Mouse (Mus musculus): ENCODE measurements at regions not wholly inside any gene's neighbourhood (a gene's known extent, or its start where the extent isn't known, plus 50 kb on each side); places are given as distances from the start of the nearest gene placed in this dataset.

GRCm38 (mm10) chr2:147808036-147808675, 238.6 kb downstream of the Foxa2 start:
- no peak for TF ChIP-seq POLR2A (IDR thresholded peaks at IDR 0.05; ENCODE audit: low read depth, low read length)
- TF ChIP-seq CTCF (IDR thresholded peaks at IDR 0.05; ENCODE audit: extremely low read depth, insufficient read length, insufficient replicate concordance, low read depth, low read length) = no peak
